Mouse (Mus musculus): Measurements from ENCODE around the gene Tmem87a.

Tmem87a gene

DNA sequence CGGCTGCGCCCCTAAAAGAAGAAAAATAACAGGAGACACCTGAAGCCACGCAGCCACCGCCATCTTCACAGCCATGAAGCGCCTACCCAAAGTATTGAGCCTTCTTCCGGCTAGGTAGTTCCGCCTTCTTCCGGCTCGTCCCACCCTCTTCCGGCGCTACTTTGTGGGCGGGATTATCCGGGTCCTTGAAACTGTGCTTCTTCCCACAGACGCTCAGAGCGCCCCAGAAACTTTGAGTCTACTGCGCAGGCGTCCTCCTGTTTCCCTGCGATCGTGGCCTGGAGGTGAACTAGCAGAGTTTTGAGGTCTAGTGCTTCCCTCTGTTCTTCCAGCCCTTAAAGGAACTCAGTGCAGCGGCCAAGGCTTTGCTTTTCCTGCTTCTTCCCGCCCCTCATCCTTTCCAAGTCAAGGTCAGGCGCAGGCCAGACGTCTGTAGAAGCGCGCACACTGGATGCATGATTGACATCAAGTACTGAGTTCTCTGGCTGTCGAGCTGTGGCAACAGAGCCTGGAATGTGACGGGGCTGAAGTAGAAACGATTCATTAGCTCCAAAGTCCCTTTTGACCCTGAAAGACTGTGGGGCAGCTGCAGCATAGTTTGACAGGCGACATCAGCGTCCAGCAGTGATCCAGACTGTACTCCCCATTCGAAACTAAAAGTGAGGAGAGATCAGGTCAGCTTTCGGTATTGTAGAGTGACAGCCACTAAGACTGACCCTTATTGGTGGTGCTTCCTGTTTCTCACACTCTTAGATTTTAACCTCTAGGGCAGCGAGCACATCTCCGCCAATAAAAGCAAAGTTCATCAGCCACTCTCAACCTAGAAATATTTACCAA is at the start of gene Tmem87a:
Gene Tmem87a, minus strand, starts transcription at position 128 of the 837 bp plus-strand sequence.
- DNase-seq (ENCODE audit: low spot score in 2 of 2): peak; percentile 96 to 97

DNA sequence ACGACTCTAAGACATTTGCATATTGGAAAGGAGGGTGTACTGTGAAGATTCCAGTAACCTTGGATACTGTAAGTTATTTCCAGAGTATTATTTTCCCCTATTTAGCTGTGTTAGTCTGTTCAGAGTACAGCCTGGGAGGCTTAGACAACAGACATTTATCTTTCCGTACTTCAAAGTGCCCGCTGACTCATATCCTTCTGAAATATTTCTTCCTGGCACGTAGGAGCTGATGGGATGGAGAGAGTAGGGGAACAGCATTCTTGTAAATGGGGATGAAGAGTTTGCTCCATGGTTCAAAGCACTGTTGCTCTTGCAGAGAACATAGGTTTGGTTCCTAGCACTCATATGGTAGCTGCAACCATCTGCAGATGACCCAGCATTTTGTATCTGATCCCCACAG is 48.7 kb upstream of the Tmem87a start:
- no peak for DNase-seq (ENCODE audit: low spot score in 2 of 2)

DNA sequence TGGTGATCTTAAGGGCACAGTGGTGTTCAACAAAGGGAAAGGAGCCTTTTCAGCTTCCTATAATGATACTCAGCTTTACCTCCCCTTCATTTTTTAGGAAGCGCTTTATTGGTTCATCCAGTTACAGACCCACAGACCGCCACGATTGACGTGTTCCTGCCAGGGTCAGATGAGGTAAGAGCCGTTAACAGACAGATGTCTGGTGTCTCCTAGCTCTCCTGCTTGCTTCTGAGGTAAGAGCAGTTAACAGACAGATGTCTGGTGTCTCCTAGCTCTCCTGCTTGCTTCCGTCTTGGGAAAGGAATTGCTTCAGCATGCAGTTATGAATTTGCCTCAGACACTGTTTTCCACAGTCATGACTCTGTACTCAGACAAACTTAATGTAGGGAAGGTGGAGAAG is 46.8 kb upstream of the Tmem87a start:
- no peak for DNase-seq (ENCODE audit: low spot score in 2 of 2)

DNA sequence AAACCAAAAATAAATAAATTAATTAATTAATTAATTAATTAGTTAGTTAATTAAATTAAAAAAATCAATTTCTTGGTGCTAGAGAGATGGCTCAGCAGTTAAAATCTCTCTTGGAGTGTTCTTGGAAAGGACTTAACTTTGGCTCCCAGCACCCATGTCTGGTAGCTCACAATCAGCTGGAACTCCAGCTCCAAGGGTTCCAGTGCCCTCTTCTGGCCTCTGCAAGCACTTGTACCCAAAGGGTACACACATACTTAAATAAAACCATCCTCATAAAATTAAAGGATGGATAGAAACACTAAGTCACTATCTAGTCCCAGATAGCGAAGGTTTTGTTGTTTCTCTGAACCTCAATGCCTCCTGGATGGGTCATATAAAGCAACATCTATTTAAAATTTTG is 43.4 kb upstream of the Tmem87a start:
- no peak for DNase-seq (ENCODE audit: low spot score in 2 of 2)

DNA sequence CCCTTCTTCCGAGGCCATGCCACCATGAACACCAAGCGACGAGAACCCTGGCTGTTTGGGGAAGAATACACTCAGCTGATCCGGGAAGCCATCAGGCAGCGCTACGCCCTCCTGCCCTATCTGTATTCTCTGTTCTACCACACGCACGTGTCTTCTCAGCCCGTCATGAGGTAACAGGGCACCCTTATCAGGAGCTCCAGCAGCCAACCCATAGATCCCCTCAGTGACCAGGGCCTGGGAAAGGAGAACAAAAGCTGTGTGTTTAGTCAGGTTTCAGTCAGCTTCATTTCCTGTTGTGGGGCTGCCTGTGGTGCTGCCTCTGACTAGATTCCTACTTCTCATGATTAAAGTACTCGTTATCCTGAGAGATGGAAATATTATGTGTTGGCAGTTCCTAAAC is 42.5 kb upstream of the Tmem87a start:
- peak; percentile 14 to 21 for DNase-seq (ENCODE audit: low spot score in 2 of 2)

DNA sequence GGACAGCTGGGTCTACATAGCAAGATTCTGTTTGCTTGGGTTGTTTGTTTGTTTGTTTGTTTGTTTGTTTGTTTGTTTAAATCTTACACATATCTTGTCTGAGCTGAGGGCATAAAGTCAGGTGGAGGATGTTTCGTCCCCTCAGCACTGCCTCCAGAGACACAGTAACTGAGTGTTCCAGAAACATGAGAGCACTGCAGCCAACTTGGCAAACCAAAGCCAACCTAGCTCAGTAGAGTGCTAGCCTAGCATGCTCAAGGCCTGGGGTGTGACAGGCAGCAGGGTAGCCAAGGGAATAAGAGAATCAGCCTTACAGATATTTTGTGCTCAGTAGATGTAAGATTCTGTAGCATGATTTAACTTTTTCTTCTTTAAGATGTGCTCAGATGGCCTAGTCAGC is 40.6 kb upstream of the Tmem87a start:
- DNase-seq (ENCODE audit: low spot score in 2 of 2): no peak

DNA sequence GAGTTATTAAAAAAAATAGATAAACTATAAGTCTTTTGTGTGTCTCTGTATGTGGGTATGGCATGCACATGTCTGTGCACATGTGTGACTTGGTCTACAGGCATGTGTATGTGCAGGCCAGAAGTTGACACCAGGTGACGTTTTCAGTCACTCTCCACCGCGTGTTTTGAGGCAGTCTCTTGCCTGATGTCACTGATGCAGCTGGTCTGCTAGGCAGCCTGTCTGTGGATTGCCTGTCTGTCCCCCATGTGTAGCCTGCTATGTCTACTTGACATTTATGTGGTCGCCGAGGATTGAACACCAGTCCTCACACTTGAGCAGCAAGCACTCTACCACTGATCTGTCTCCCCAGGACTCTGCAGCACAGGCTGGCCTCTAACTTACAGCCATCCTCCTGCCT is 20.5 kb upstream of the Tmem87a start:
- DNase-seq (ENCODE audit: low spot score in 2 of 2): no peak

DNA sequence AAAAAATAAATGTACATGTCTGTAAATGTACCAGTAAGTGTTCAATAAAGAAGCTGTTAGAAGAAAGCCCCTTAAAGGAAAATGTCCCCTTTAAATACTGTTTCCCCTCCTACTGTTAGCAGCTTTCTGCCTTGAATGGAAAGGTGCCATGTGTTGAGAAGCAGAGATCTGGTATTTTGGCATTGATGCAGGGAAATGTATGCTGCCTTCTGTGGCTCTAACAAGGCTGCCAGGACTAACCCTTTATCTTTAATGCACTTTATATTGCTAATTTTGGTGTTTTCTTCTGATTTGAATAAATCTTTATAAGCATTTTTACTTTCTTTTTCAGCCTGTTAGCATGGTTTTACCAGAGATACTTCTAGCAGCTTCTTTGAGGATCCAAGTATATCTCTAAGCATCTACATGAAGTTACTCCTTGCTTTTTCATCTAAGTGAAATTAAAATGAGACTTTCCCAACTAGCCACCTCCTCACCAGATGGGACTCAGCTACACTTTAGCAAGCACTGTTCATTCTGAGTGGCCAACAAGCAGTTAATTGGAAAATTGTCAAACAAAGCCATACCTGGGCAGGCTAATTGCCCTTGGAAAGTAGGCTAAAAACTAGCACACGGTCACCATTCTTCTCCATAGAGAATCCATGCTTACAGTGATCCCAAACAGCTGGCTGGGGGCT is 11.0 kb upstream of the Tmem87a start:
- no peak for DNase-seq (ENCODE audit: low spot score in 2 of 2)

DNA sequence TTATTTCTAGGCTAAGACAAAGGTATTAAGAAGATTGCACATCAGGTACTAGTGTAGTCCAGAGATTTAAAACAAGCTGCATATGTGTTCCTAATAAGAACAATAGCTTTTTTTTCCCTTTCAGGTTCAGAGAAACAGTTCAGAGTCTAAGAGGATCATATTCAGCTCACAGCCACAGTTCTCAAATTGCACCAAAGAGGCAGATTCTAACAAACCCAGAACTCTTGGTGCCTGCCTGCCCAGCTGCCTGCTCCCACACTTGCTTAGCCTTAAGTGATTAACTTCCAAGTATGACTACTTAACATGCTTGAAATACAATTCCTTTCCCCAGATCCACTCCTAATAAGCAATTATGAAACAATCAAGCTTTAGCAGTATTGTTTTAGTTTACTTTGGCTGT is 10.2 kb upstream of the Tmem87a start:
- DNase-seq (ENCODE audit: low spot score in 2 of 2): no peak

DNA sequence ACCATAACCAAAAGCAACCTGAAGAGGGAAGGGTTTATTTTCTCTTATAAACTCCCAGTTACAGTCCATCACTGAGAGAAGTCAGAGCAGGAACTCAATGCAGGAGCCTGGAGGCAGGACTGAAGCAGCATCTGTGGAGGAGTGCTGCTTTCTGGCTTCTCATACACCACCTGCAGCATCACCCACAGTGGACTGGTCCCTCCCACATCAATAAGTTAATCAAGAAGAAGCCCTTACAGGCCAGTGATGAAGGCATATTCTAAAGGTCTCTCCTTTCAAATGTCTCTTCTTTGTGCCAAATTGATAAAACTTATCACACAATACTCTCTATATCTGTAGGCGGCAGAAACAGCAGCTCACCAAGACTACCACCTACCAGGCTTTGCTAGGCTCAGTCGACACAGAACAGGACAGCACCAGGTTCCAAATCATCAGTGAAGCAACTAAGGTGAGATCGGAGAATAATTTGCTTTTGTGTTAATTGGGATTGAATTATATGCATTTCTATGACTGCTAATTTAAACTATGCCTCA is 7.2 kb upstream of the Tmem87a start:
- no peak for DNase-seq (ENCODE audit: low spot score in 2 of 2)

DNA sequence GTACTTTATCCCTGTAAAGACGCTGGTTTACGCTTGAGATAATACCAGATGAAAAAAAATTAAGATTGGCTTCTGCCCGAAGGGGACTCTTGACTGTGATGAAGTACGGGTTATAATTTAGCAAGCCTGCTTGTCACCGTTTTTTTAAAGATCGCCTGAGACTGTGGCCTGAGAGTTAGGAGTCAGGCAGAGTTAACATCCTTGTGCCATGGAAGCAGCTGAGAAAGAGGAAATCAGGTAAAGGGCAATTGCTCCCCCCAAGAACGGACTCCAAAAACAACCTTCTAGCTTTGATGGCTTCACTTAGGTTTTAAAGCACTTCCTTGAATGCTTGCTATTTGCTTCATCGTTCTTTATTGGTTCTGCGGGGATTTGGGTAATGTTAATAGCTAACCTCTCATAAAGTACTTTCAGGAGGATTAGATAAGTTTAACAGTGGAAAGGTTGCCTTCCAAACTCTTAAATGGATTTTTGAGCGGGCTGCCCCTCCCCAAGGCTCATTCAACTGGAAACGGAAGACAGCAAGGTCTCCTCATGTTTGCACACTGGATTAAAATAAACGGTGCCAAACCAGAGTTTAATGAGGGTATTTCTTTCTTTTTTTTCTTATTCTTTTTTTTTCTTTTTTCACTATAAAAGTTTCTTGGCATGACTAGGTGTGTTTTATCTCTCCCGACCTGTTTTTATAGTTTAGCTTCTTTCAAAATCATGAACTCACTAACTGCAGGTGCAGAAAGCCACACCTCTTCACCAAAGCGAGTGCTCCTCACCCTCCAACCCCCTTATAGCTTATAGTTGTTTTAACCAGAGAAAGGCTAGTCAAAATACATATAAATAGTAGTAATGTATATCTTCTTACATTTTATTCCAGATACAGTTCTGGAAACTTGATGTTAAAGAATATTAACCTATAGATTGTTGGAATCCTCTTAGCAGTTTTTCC is 1.2 kb upstream of the Tmem87a start:
- peak in 1 of 2 experiments; percentile 6 for DNase-seq (ENCODE audit: low spot score in 2 of 2)

DNA sequence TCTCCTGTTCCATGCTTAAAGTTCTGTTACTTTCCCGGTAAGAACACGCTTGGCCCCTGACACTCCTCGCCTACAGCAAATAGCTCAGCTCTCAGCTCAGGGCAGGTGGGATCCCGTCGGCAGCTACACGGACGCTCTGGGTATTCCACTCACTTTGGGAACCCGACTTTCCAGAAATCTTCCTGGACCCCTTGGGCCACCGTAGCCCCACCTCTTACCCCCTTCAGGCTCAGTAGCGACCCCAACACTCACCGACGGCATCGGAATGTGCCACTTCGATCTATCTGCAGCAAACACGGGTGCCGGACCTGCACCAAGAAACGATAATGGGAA is 294 bp downstream of the Tmem87a start, which contains the start of gene Ganc:
Gene Ganc, plus strand, starts transcription at position 244 of the 333 bp plus-strand sequence.
- DNase-seq (ENCODE audit: low spot score in 2 of 2): no peak

DNA sequence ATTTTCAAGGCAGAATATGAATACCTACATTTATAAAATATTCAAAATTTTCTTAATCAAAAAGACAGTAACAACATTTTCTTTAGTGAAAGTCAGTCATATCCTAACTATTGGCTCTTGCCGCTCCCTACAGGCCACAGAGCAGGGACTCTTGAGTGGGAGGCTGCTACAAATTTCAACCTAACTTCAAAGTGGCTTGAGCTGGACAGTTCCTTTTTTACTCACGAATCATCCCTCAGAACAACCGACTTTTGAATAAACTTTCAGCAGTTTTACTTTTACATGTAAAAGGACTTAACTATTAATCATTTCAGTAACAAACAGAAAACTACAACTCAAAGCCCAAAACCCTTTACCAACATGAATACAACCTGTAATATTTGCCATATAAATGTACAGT is 1.1 kb downstream of the Tmem87a start:
- no peak for DNase-seq (ENCODE audit: low spot score in 2 of 2)

DNA sequence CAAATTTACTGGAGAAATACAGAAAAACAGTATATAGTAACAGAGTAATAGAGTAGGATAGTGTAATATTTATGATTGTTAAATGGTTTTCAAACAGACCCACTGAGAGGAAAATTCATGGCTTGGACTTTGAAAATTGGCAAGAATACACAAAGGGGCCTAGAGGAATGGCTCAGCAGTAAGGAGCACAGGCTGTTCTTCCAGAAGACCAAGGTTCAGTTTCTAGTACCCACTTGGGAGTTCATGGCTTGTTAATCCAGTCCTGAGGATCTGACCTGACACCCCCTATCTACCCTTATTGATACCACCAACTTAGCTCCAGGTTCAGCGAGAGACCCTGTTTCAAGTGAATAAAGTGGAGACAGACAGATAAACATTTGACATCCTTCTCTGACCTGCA is 6.0 kb downstream of the Tmem87a start:
- no peak for DNase-seq (ENCODE audit: low spot score in 2 of 2)

DNA sequence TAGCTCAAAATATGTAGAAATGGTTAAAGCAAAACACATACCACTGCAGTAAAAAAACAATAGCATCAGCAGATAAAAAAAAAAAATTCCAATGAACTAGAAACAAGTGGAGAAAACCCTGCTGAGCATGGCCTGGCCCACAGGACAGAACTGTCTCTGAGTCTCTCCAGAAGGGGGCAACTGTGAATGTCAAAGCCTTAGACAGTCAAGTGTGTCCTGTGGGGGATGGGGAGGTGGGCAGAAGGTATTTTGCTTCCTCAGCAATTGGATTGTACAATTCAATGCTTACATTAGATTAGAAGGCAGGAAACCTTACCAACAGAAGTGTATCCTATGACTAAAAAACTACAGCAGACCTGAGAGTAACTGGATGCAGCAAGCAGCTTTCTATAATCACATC is 11.5 kb downstream of the Tmem87a start:
- DNase-seq (ENCODE audit: low spot score in 2 of 2): no peak

DNA sequence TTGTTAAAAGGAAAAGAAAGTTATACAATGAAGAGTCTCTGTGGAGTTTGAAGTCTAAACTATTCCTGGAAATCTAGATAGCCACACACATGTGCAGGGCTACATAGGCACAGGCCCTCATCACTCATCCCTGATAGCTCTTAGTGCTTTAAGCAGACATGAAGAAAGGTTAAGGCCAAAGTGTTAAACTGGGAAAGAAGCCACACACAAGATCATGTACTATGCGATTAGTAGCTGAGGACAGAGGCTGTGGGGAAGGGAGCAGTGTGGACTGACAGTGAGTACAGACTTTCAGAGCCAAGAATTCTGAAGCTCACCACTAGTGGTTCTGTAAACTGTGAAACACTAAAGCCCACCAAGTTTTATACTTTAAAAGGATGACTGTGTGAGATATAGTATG is 13.0 kb downstream of the Tmem87a start:
- no peak for DNase-seq (ENCODE audit: low spot score in 2 of 2)

DNA sequence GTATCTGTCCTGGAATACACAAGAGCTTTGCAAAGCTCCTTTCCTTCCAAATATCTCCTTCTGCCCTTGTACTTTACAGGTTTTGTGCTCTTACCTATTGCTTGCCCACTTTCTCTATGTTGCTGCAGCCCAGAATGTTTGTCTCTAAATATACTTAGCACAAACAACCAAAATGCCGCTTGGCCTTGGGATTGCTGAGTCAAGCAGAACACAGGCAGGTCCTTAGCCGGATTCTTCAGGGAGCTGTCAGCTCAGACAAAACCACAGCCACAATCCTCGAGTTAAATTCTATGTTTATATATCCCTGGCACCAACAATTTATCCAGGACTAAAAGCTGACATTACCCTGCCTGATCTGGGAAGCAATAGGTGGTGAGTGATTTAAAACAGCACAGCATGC is 14.5 kb downstream of the Tmem87a start:
- no peak for DNase-seq (ENCODE audit: low spot score in 2 of 2)

DNA sequence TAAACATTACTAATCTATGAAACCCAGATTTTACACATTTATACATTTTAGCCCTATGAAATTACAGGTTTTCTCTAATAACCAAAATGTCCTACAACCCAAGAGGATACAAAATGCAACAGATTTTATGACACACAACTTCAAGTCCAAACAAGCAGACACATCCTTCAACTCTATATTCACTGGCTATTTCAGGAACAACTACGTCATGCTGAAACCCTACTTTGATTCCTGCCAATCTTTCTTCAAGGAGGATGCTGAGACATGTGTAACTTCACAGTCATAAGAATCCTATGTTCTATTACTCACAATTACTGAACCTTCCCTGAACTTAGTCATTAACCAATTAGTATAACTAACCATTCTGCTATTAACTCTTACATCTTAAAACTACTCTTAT is 16.6 kb downstream of the Tmem87a start:
- DNase-seq (ENCODE audit: low spot score in 2 of 2): no peak

DNA sequence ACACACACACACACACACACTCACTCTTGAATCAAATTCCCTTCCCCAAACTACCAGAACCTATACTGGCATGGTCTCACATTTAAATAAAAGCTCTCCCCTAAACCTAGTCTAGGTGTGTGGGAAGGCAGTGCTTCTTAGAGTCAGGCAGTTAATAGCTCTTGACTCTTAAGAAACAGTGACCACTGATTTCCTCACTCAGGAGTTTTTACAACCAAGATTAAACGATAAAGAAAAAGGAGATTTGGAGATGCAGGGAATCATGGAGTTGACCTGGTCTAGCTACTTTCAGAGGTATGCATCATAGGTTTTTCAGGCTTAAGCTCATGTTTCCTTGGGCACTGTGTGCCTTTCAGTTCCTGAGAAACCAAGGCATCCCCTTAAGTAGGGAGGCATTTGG is 17.6 kb downstream of the Tmem87a start:
- no peak for DNase-seq (ENCODE audit: low spot score in 2 of 2)

DNA sequence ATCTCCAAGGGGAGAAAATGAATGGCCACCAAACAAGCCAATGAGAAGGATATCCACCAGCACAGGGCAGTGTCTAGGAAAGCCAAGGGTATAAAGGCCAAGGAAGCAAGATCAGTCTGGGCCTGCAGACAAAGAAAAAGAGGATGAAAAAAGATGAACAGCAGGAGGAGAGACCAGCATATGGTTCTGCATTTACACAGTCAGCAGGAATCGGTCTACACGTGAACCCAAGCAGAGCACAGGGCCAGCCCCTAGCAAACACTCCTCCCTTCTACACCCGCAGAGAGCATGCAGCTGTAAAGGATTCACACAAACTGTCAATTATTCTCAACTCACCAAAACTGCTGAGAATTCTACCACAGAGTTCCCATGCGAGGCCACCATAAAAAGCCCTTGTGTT is 30.1 kb downstream of the Tmem87a start:
- no peak for DNase-seq (ENCODE audit: low spot score in 2 of 2)

DNA sequence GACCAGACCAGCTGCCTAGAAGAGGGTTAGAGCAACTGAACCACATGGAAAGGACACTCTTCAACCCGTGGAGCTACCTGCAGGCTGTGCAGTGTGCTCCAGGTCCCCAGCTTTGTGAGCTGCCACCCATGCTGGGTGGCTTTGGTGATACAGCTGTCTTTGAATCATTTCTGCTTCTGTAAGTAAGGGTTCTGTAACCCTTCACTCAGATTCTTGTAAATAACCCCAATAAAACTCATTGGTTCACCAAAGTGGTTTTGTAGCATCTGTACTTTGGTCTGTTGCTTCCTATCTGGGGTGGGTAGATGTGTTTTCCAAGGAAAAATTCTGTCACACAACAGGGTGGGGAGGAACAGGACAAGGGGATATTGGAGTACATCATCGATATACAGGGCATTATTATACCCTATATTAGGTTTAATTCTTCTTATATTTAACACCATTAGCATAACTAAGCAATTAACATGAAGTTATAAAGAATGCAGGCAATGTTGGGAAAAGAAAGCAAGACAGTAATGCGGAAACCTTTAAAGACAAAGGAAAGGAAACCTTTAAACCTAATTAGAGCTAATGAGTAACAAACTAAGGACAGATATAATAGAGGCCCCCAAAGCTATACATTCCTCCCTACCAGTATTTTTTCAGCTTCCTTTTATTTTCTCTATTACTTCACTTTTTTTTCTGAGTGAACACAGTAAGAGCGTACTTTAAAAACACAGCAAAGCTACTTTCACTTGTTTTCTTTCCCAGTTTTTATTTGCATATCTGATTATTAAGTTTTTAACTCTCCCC is 36.3 kb downstream of the Tmem87a start:
- DNase-seq (ENCODE audit: low spot score in 2 of 2): no peak

All from spleen, postnatal 36 days (tissue).